Mouse (Mus musculus) cortical plate, adult 2 months (tissue): Measurements from ENCODE around the gene Casz1.

Source experiments
- CTCF ChIP-seq: fragments of 200-500 bp; IDR thresholded peaks from 2 replicates; pipeline ENCODE4 v1.5.1; 2011; ENCODE audit warnings: mild to moderate bottlenecking, control low read depth, low read length; ENCODE audit not compliant: insufficient read depth; ENCODE audit errors: extremely low read depth
- POLR2A ChIP-seq: fragments of 200-500 bp; IDR thresholded peaks from 2 replicates; pipeline ENCODE4 v1.6.1; 2011; ENCODE audit warnings: mild to moderate bottlenecking, low read length, control low read depth; ENCODE audit not compliant: insufficient read depth; ENCODE audit errors: extremely low read depth

DNA sequence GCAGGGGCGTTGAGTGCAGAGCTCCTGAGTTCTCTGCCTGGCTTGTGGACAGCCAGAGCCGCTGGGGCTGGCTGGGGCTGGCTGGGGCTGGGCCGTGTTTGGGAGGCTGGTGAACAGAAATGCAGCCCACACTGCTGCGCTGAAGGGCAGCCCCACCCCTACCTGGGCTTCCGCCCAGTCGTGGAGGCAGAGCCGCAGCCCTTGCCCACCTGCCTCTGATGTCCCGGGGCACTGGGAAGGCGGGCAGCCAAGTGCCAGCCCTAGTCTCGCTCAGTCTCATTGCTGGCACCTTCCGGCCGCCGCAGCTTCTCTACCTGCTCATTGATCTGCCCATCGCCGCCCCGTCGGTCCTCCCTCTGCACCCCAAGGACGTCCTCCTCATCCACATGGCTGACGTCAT, 156.9 kb downstream of the Casz1 start:
- TF ChIP-seq POLR2A (no peak), CTCF (no peak)
